Mouse (Mus musculus): ENCODE measurements at regions not wholly inside any gene's neighbourhood (a gene's known extent, or its start where the extent isn't known, plus 50 kb on each side); places are given as distances from the start of the nearest gene placed in this dataset.

- in situ Hi-C loops (cut with MboI, MseI), result no loop called here
Measured at GRCm38 (mm10) chr14:61809716-61810437, 202.6 kb downstream of the Kcnrg start.

- in situ Hi-C loops (cut with MboI, MseI), result no loop called here
Measured at GRCm38 (mm10) chr14:61810836-61811235, 203.6 kb downstream of the Kcnrg start.

GRCm38 (mm10) chr14:61817711-61818110 is 210.5 kb downstream of the Kcnrg start:
- in situ Hi-C loops (cut with MboI, MseI), result loop anchor here in 1 of 2 experiments (5.0 kb wide), 1 partner anchor 35 kb away; no protein-coding TSS in a partner anchor

GRCm38 (mm10) chr14:61818365-61818764 is 211.1 kb downstream of the Kcnrg start:
- in situ Hi-C loops (cut with MboI, MseI), result loop anchor here in 1 of 2 experiments (5.0 kb wide), 1 partner anchor 36 kb away; no protein-coding TSS in a partner anchor

GRCm38 (mm10) chr14:61819251-61819650 is 212.0 kb downstream of the Kcnrg start:
- in situ Hi-C loops (cut with MboI, MseI), result loop anchor here in 1 of 2 experiments (5.0 kb wide), 1 partner anchor 37 kb away; no protein-coding TSS in a partner anchor

GRCm38 (mm10) chr14:61834291-61834936 is 227.2 kb downstream of the Kcnrg start:
- in situ Hi-C loops (cut with MboI, MseI), result no loop called here

- in situ Hi-C loops (cut with MboI, MseI), result no loop called here
Measured at GRCm38 (mm10) chr14:61835729-61836128, 228.5 kb downstream of the Kcnrg start.

- in situ Hi-C loops (cut with MboI, MseI), result no loop called here
Measured at GRCm38 (mm10) chr14:61836231-61836630, 229.0 kb downstream of the Kcnrg start.

GRCm38 (mm10) chr14:61836965-61837364 is 229.7 kb downstream of the Kcnrg start:
- in situ Hi-C loops (cut with MboI, MseI), result no loop called here

- in situ Hi-C loops (cut with MboI, MseI), result no loop called here
Measured at GRCm38 (mm10) chr14:61837851-61838250, 230.6 kb downstream of the Kcnrg start.

GRCm38 (mm10) chr14:61842476-61842875 is 235.2 kb downstream of the Kcnrg start:
- in situ Hi-C loops (cut with MboI, MseI), result no loop called here

- in situ Hi-C loops (cut with MboI, MseI), result no loop called here
Measured at GRCm38 (mm10) chr14:61846441-61846840, 239.2 kb downstream of the Kcnrg start.

- in situ Hi-C loops (cut with MboI, MseI), result no loop called here
Measured at GRCm38 (mm10) chr14:61850244-61850643, 243.0 kb downstream of the Kcnrg start.

- in situ Hi-C loops (cut with MboI, MseI), result no loop called here
Measured at GRCm38 (mm10) chr14:61857616-61858015, 250.4 kb downstream of the Kcnrg start.

GRCm38 (mm10) chr14:61860688-61861087 is 253.4 kb downstream of the Kcnrg start:
- in situ Hi-C loops (cut with MboI, MseI), result no loop called here

GRCm38 (mm10) chr14:61861357-61861958 is 254.2 kb downstream of the Kcnrg start:
- in situ Hi-C loops (cut with MboI, MseI), result no loop called here

GRCm38 (mm10) chr14:61862931-61863330 is 255.7 kb downstream of the Kcnrg start:
- in situ Hi-C loops (cut with MboI, MseI), result no loop called here

GRCm38 (mm10) chr14:61863475-61863874 is 256.2 kb downstream of the Kcnrg start:
- in situ Hi-C loops (cut with MboI, MseI), result no loop called here

- in situ Hi-C loops (cut with MboI, MseI), result loop anchor here in 1 of 2 experiments (5.0 kb wide), 1 partner anchor 76 kb away; no protein-coding TSS in a partner anchor
Measured at GRCm38 (mm10) chr14:61866532-61867268, 259.4 kb downstream of the Kcnrg start.

GRCm38 (mm10) chr14:61874206-61874605 is 266.9 kb downstream of the Kcnrg start:
- in situ Hi-C loops (cut with MboI, MseI), result no loop called here

GRCm38 (mm10) chr14:61879416-61879815 is 272.2 kb downstream of the Kcnrg start:
- in situ Hi-C loops (cut with MboI, MseI), result no loop called here
